Mouse (Mus musculus): ENCODE data around the gene Heg1. TPM values are rescaled to one million over a fixed set of nuclear protein-coding genes. Genes with fewer than 3 reads are reported as not detected.
A peak's percentile ranks its signal among the peaks of the same experiment; 100 is the strongest.

Heg1 gene
- polyA plus RNA-seq, 1 experiment from 2014 or later = 21.3 TPM

DNA sequence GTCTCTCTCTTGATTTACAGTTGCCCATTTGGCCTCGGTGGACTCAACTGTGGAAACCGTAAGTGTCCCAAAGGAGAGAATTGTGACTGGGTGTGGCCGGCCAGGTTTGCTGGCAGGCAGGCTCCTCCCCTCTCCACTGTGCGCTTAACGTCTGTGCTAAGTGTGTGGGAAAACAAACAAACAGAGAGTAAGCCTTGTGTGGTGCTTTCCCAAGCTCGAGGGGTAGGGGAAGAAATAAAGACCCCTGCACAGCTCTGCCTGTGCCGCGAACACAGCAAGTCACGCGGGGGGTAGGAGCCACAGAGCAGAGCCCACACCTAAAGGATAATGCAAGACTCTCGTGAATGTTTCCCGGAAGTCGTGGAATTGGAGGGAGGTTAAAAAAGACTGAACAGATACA is 67.0 kb downstream of the Heg1 start:
- ATAC-seq = no peak

DNA sequence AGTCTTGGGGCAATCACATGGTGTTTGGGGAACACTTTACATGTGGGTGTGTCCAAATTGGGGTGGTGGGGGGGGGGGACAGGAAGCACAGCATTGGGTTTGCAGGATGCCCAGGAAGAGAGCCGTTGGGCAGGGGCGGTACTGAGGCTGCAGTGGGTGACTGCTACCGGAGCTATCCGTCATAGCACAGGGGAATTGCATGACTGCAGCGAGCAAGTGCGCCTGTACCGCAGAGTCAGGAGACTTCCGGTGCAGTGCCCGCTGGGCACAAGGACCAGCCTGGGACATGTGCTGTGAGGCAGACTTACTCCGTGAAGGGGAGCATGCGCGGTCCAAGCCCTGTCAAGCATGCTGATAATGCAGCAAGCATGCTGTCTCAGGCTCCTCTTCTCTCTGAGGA is 67.4 kb downstream of the Heg1 start:
- H3K9ac ChIP-seq = no peak overlapping the region
- no peaks in the 10 kb centered on the region for H3K4me1 ChIP-seq
- H3K4me3 ChIP-seq = no peak overlapping the region
- H3K9me3 ChIP-seq (replicated peaks) = no peaks in the 10 kb centered on the region
- no peak overlapping the region for H3K4me2 ChIP-seq
- ATAC-seq = no peak
- H3K27ac ChIP-seq = no peak overlapping the region
- WGBS = 82% methylated on average over 12 of the region's 12 CpGs
- peaks cover 65% of the 10 kb centered on the region for H3K36me3 ChIP-seq (ENCODE audit: poor library complexity, severe bottlenecking)
- no peaks in the 10 kb centered on the region for H3K27me3 ChIP-seq

More for the DNA sequence above, 67.0 kb downstream of the Heg1 start:
- Histone ChIP-seq H3K4me2 (no peak overlapping the region), H3K4me1 (no peaks in the 10 kb centered on the region), H3K27me3 (no peaks in the 10 kb centered on the region), H3K9ac (no peak overlapping the region), H3K27ac (no peak overlapping the region), H3K36me3 (ENCODE audit: poor library complexity, severe bottlenecking) (peaks cover 64% of the 10 kb centered on the region), H3K9me3 (replicated peaks) (no peaks in the 10 kb centered on the region), H3K4me3 (no peak overlapping the region)
- WGBS = 60% methylated on average over 13 of the region's 13 CpGs

DNA sequence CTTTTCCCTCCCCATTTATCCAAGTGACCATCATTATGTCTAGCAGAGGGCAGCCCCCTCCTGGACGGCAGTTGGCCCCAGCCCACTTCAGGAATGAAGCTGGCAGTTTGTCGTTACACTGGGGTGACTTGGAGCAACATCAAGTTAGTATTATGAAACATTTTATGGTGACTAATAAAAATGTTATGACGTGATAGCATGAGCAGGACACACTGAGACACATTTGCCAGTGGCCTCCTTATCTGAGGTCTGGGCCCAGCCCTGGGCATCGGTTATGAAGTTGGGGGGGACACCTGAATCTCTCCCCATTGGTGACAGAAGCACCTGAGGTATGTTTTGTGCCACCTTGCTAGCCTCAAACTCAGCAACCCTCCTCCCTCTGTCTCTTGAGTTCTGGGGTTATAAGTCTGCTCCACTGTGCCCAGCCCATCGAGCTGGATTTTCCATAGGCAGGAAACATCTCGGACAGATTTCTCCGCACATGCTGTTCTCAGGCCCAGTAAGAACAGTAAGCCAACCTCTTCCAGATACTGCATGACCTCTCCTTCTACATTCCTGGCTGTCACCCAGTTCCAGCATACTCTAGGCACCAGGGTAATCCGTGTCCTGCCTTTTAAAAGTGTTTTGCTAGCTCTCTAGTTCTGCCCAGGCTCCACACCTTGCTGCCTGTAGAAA is 68.9 kb downstream of the Heg1 start:
- H3K36me3 ChIP-seq (ENCODE audit: poor library complexity, severe bottlenecking) = peaks cover 74% of the 10 kb centered on the region
- no peak for ATAC-seq
- WGBS = 92% methylated on average over 8 of the region's 8 CpGs

GRCm38 (mm10) chr16:33755293-33755692 is 71.1 kb downstream of the Heg1 start:
- WGBS = 78% methylated on average over 8 of the region's 8 CpGs
- H3K36me3 ChIP-seq (ENCODE audit: poor library complexity, severe bottlenecking) = peaks cover 67% of the 10 kb centered on the region
- H3K4me2 ChIP-seq = no peak overlapping the region
- H3K27me3 ChIP-seq = no peaks in the 10 kb centered on the region
- H3K9me3 ChIP-seq (replicated peaks) = no peaks in the 10 kb centered on the region
- no peak overlapping the region for H3K27ac ChIP-seq
- ATAC-seq = no peak
- H3K4me3 ChIP-seq = no peak overlapping the region
- no peak overlapping the region for H3K9ac ChIP-seq
- H3K4me1 ChIP-seq = no peaks in the 10 kb centered on the region

More for the DNA sequence above, 68.9 kb downstream of the Heg1 start:
- no peaks in the 10 kb centered on the region for H3K9me3 ChIP-seq (replicated peaks)
- H3K27me3 ChIP-seq = no peaks in the 10 kb centered on the region
- H3K27ac ChIP-seq = no peak overlapping the region
- no peak overlapping the region for H3K9ac ChIP-seq
- no peaks in the 10 kb centered on the region for H3K4me1 ChIP-seq
- H3K4me2 ChIP-seq = no peak overlapping the region
- H3K4me3 ChIP-seq = no peak overlapping the region

GRCm38 (mm10) chr16:33755961-33756360 is 71.8 kb downstream of the Heg1 start:
- WGBS = 56% methylated on average over 16 of the region's 16 CpGs
- H3K36me3 ChIP-seq (ENCODE audit: poor library complexity, severe bottlenecking) = peaks cover 68% of the 10 kb centered on the region
- H3K4me1 ChIP-seq = no peaks in the 10 kb centered on the region
- H3K27me3 ChIP-seq = no peaks in the 10 kb centered on the region
- no peak for ATAC-seq
- no peak overlapping the region for H3K4me2 ChIP-seq
- no peak overlapping the region for H3K9ac ChIP-seq
- H3K4me3 ChIP-seq = no peak overlapping the region
- no peak overlapping the region for H3K27ac ChIP-seq
- no peaks in the 10 kb centered on the region for H3K9me3 ChIP-seq (replicated peaks)

DNA sequence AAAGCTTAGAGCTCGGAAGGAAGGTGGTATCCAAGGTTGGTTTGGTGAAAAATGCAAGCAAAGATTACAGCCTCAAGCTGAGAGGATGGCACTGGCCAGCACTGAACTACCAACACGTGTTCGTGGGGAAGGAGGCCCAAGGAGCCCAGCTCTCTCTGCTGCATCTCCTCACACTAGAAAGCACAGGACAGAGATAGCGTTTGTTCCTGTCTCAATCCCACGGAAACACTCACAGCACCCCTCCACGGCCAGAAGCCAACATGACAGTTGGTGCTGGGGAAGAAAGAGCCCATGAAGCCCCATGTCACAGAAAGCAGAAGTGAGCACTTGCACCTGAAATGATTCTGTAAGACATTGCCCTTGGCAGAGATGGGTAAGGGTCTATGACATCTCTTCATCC is 72.2 kb downstream of the Heg1 start:
- ATAC-seq = no peak
- Histone ChIP-seq H3K9me3 (replicated peaks) (no peaks in the 10 kb centered on the region), H3K4me2 (no peak overlapping the region), H3K36me3 (ENCODE audit: poor library complexity, severe bottlenecking) (peaks cover 65% of the 10 kb centered on the region), H3K27ac (no peak overlapping the region), H3K27me3 (no peaks in the 10 kb centered on the region), H3K9ac (no peak overlapping the region), H3K4me3 (no peak overlapping the region), H3K4me1 (no peaks in the 10 kb centered on the region)
- 53% methylated on average over 6 of the region's 6 CpGs for whole genome bisulfite sequencing

DNA sequence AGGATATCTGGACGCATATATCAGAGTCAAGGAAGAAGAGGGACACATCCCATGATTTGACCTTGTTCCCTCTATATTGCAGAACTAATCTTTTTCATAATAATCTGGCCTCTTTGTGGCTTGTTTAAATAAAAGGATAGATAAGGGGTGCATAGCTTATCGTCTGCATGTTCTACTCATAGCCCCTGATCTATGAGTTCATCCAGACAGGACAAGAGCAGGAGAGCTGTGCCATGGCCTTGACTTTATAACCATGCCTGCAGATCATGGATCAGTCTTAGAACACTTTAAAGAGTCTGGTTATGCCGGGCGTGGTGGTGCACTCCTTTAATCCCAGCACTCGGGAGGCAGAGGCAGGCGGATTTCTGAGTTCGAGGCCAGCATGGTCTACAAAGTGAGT is 75.0 kb downstream of the Heg1 start:
- Histone ChIP-seq H3K27ac (no peak overlapping the region), H3K4me1 (peaks cover 11% of the 10 kb centered on the region), H3K9ac (no peak overlapping the region), H3K9me3 (replicated peaks) (no peaks in the 10 kb centered on the region), H3K4me3 (no peak overlapping the region), H3K4me2 (no peak overlapping the region), H3K27me3 (no peaks in the 10 kb centered on the region), H3K36me3 (ENCODE audit: poor library complexity, severe bottlenecking) (peaks cover 49% of the 10 kb centered on the region)
- ATAC-seq = no peak
- WGBS = 96% methylated on average over 7 of the region's 7 CpGs

- no peak for ATAC-seq
- Histone ChIP-seq H3K4me2 (no peak overlapping the region), H3K9me3 (replicated peaks) (no peaks in the 10 kb centered on the region), H3K4me1 (peaks cover 21% of the 10 kb centered on the region), H3K4me3 (no peak overlapping the region), H3K36me3 (ENCODE audit: poor library complexity, severe bottlenecking) (peaks cover 40% of the 10 kb centered on the region), H3K27me3 (no peaks in the 10 kb centered on the region), H3K9ac (no peak overlapping the region), H3K27ac (no peak overlapping the region)
- WGBS = 41% methylated on average over 5 of the region's 5 CpGs
Observed at GRCm38 (mm10) chr16:33760542-33760941, 76.4 kb downstream of the Heg1 start.

GRCm38 (mm10) chr16:33760996-33761395 is 76.8 kb downstream of the Heg1 start:
- H3K27me3 ChIP-seq = no peaks in the 10 kb centered on the region
- 58% methylated on average over 11 of the region's 11 CpGs for WGBS
- H3K9me3 ChIP-seq (replicated peaks) = no peaks in the 10 kb centered on the region
- H3K4me3 ChIP-seq = no peak overlapping the region
- peaks cover 21% of the 10 kb centered on the region for H3K4me1 ChIP-seq
- no peak overlapping the region for H3K4me2 ChIP-seq
- no peak overlapping the region for H3K9ac ChIP-seq
- no peak overlapping the region for H3K27ac ChIP-seq
- H3K36me3 ChIP-seq (ENCODE audit: poor library complexity, severe bottlenecking) = peaks cover 40% of the 10 kb centered on the region
- no peak for ATAC-seq

- Histone ChIP-seq H3K4me3 (no peak overlapping the region), H3K4me2 (peak overlapping the region; percentile 19), H3K4me1 (peaks cover 21% of the 10 kb centered on the region), H3K27me3 (no peaks in the 10 kb centered on the region), H3K36me3 (ENCODE audit: poor library complexity, severe bottlenecking) (peaks cover 41% of the 10 kb centered on the region), H3K9ac (no peak overlapping the region), H3K27ac (peak overlapping the region; percentile 59), H3K9me3 (replicated peaks) (no peaks in the 10 kb centered on the region)
- 10% methylated on average over 12 of the region's 12 CpGs for WGBS
- ATAC-seq = peak; percentile 83
Observed at GRCm38 (mm10) chr16:33764501-33765193, 80.5 kb downstream of the Heg1 start.

- Histone ChIP-seq H3K36me3 (ENCODE audit: poor library complexity, severe bottlenecking) (peaks cover 40% of the 10 kb centered on the region), H3K4me2 (no peak overlapping the region), H3K27ac (peak overlapping the region; percentile 59), H3K9ac (no peak overlapping the region), H3K4me1 (peaks cover 21% of the 10 kb centered on the region), H3K27me3 (no peaks in the 10 kb centered on the region), H3K9me3 (replicated peaks) (no peaks in the 10 kb centered on the region), H3K4me3 (no peak overlapping the region)
- no peak for ATAC-seq
- 94% methylated on average over 2 of the region's 2 CpGs for WGBS
Observed at GRCm38 (mm10) chr16:33765477-33765876, 81.3 kb downstream of the Heg1 start.

- no peak for ATAC-seq
- WGBS = 94% methylated on average over 12 of the region's 12 CpGs
- no peaks in the 10 kb centered on the region for H3K9me3 ChIP-seq (replicated peaks)
Observed at GRCm38 (mm10) chr16:33766309-33766708, 82.1 kb downstream of the Heg1 start.

More at GRCm38 (mm10) chr16:33766309-33766708, 82.1 kb downstream of the Heg1 start:
- H3K4me2 ChIP-seq = no peak overlapping the region
- no peaks in the 10 kb centered on the region for H3K27me3 ChIP-seq
- no peak overlapping the region for H3K4me3 ChIP-seq
- H3K9ac ChIP-seq = no peak overlapping the region
- H3K4me1 ChIP-seq = peaks cover 21% of the 10 kb centered on the region
- no peak overlapping the region for H3K27ac ChIP-seq
- H3K36me3 ChIP-seq (ENCODE audit: poor library complexity, severe bottlenecking) = peaks cover 34% of the 10 kb centered on the region
